Mouse (Mus musculus) embryonic fibroblast, embryonic 13.5 days (primary cell): ENCODE results near the gene Mknk2. TPM values are rescaled to one million over a fixed set of nuclear protein-coding genes. Genes with fewer than 3 reads are reported as not detected.

Experiments used
- H3K27ac ChIP-seq: 2 replicates; pipeline ENCODE4 v1.5.1; 2012; ENCODE audit warnings: low read length, control low read depth, inconsistent platforms; ENCODE audit not compliant: insufficient read depth
- H3K4me1 ChIP-seq: 2 replicates; pipeline ENCODE4 v1.6.1; 2011; ENCODE audit warnings: low read length; ENCODE audit not compliant: control insufficient read depth, insufficient read depth
- H3K4me3 ChIP-seq: 2 replicates; pipeline ENCODE4 v1.5.1; 2011; ENCODE audit warnings: mild to moderate bottlenecking, control low read depth, low read length; ENCODE audit not compliant: insufficient read depth
- CTCF ChIP-seq: IDR thresholded peaks from 2 replicates; pipeline ENCODE4 v1.5.1; 2011; ENCODE audit warnings: mild to moderate bottlenecking, control low read depth, low read length, moderate library complexity, borderline replicate concordance; ENCODE audit not compliant: insufficient read depth
- POLR2A ChIP-seq: IDR thresholded peaks from 2 replicates; pipeline ENCODE4 v1.6.1; 2011; ENCODE audit warnings: low read depth, mild to moderate bottlenecking, control low read depth, low read length, moderate library complexity
- polyA plus RNA-seq: library from polyadenylated mRNA; stranded (reverse); fragments of >200 nt; gene quantifications from 2 replicates; pipeline ENCODE4 v1.2.4, GENCODE M21; 2011; ENCODE audit warnings: low read depth; ENCODE audit not compliant: missing spikeins, insufficient read length

Mknk2 gene
- polyA plus RNA-seq, 1 experiment, result 39.8 TPM

DNA sequence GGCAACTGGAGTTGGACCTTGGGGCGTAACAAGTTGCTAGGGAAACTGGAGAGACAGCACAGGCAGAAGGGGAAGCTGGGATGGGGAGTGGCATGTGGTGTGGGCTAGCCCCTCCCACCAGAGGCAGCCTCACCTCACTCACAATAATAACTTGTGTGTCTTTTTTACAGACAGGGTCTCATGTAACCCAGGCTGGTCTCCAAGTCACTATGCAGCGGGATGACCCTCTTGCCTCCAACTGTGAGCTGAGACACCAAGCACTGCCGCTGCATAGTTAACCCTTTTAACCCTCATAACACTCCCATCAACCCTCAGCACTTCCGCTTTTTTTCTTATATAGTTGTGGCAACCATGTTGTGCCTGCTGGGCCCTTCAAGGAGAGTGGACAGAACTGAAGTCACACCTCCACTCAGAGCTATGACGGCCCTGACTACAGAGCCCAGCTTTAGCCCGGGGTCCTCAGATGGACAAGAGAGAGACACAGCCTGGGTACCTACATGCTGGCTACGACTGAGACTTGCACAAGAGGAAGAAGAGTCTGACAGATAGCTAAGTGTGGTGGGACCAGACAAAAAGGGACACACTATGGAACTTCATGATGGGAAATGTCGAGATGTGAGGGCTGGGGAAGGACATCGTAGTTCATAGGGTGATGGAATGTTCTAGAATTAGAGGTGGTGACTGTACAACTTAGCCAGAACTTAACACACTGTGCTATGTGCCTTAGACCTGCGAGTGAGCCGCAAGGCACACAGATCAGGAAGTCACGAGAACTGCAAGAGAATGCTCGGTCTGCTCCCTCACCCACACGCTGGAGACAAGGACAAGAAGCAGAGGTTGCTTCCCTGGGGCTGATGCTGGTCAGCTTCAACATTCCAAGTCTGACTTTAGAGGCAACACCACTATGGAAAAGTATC lies 14.6 kb upstream of the Mknk2 start:
- no peak for TF ChIP-seq POLR2A
- no peak for TF ChIP-seq CTCF
- Histone ChIP-seq H3K4me3 (no peak overlapping the region), H3K4me1 (no peaks in the 10 kb centered on the region), H3K27ac (no peak overlapping the region)

DNA sequence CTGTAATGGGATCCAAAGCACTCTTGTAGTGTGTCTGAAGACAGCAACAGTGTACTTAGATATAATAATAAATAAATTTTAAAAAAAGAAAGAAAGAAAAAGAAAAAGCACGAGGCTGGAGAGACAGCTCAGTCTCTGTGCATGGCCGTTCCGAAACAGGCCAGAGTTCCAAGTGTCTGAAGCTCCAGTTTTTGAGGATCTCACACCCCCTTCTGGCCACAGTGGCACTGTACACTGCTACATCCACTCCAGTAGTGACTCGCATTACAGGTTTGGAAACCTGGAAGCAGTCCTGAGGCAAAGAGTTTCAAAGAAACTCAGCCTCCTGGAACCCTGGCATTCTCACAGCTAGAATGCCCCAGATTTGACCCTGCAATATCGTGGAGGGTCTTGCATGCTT lies 9.9 kb upstream of the Mknk2 start:
- Histone ChIP-seq H3K4me3 (no peak overlapping the region), H3K27ac (no peak overlapping the region), H3K4me1 (no peaks in the 10 kb centered on the region)
- no peak for TF ChIP-seq POLR2A
- TF ChIP-seq CTCF, result peak; percentile 26; the same call in 1 of the 2 replicates

DNA sequence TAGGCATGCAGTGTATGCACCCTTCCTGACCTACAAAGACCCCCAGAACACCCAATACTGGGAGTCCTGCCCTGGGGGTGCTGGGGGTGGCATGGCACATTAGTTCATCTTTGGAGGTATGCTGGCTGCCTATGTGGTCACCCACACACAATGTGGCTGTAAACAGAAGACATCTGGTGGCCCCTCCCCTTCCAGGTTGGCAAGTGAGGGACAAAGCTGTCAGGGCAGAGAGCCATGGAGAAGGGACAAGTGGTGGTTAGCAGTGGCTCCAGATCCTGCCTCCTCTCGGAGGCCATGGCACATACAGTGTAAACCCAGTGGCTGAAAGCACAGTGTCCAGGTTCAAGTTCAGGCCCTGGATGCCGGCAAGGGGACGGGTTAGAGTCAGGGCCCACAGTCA lies 8.7 kb upstream of the Mknk2 start:
- Histone ChIP-seq H3K27ac (no peak overlapping the region), H3K4me3 (no peak overlapping the region), H3K4me1 (no peaks in the 10 kb centered on the region)
- TF ChIP-seq POLR2A, result no peak
- no peak for TF ChIP-seq CTCF

DNA sequence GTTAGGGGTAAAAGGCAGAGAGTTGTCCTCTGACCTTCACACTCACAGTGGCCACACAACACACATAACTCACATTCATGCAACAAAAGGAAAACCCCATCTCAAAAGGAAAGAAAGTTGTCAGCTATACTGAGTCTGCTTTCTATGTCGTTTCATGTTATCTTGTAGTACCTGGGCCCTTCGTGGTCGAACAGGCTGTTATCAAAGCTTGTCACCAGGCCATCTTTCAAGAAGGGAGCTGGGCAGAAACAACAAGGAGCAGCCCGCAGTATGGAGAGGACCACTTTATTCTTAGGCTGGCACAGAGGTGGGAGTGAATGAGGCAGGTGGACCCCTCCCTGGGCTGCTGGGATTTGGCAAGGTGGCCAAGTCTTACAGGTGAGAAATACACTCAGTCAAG lies 7.1 kb upstream of the Mknk2 start:
- no peak overlapping the region for H3K4me3 ChIP-seq
- no peak overlapping the region for H3K27ac ChIP-seq
- TF ChIP-seq POLR2A, result no peak
- TF ChIP-seq CTCF, result no peak
- H3K4me1 ChIP-seq, result no peaks in the 10 kb centered on the region

DNA sequence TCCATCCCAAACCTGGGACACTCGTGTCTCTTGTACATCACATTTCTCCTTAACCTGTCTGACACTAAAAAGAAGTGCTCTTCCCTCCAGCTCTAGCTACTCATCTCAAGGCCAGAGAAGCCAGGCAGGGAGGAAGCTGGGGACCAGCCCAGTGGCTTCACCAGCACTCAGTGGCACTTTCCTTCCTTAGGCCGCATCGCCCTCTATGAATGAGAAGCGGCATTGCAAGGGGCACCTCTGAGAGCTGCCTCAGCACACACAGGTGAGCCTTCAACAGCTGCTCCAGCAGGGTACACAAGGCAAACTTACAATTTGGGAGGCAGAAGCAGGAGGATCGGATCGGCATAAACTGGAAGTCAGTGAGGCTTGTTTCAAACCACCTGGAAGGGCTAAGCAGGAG lies 6.3 kb upstream of the Mknk2 start:
- no peak overlapping the region for H3K27ac ChIP-seq
- H3K4me1 ChIP-seq, result no peaks in the 10 kb centered on the region
- H3K4me3 ChIP-seq, result no peak overlapping the region
- TF ChIP-seq POLR2A (no peak), CTCF (peak; percentile 58; the same call in 1 of the 2 replicates)

DNA sequence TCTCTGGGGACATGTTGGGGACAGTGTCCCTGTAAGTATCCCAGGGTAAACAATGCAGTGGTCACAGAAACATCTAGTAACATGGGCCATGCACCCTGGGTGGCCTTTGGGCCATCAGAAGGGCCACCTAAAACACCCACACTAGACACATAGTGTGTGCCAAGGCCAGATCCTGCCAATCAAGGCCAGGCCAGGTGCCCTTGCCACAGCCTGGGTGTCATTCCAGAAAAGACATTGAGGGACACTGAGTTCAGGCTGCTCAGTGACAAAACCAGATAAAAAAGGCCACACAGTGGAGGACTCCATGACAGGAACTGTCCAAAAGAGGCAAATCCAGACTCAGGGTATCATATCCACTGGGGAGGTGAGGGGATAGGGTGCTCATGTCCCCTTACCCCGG lies 5.7 kb upstream of the Mknk2 start:
- no peak overlapping the region for H3K4me3 ChIP-seq
- TF ChIP-seq CTCF, result no peak
- TF ChIP-seq POLR2A, result no peak
- H3K4me1 ChIP-seq, result no peaks in the 10 kb centered on the region
- H3K27ac ChIP-seq, result no peak overlapping the region

DNA sequence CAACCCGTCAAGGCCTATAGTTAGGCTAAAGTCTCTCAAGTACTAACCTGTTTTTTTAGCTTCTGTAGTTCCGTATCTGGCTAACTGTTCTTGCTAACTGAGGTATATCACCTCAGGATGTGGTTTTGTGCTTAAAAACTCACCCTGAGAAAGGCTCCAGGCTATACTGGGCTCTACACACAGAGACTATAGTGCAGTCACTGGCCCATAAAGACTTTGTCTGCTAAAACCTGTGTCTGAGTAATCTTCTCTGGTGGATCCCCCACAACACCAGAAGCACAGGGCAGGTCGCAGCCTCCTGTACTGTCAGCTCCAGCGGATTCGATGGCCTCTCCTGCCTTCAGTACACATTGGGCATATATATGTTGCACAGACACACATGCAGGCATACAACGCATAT lies 4.1 kb upstream of the Mknk2 start:
- peaks cover 6% of the 10 kb centered on the region for H3K4me1 ChIP-seq
- H3K4me3 ChIP-seq, result no peak overlapping the region
- no peak overlapping the region for H3K27ac ChIP-seq
- no peak for TF ChIP-seq POLR2A
- TF ChIP-seq CTCF, result no peak

DNA sequence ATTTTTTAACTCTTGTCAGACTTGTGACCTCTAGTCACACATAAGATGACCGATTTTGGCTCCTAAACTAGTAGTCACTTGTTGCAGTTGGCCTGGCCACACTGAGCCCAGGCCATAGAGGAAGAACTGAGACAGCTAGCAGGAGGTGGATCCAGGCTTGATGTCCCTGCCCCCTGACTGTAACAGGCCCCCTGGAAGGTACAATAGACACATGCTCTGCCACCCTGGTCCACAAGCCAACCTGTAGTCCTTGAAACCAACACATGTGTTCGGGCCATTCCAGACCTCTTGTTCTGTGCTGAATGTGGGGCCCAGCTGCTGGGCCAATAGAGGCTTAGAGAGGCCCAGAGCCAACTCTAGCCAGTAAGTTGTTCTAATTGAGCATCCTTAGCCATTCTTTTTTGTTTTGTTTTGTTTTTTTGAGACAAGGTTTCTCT lies 2.4 kb upstream of the Mknk2 start:
- Histone ChIP-seq H3K4me3 (no peak overlapping the region), H3K27ac (no peak overlapping the region), H3K4me1 (peaks cover 6% of the 10 kb centered on the region)
- TF ChIP-seq POLR2A (no peak), CTCF (no peak)

DNA sequence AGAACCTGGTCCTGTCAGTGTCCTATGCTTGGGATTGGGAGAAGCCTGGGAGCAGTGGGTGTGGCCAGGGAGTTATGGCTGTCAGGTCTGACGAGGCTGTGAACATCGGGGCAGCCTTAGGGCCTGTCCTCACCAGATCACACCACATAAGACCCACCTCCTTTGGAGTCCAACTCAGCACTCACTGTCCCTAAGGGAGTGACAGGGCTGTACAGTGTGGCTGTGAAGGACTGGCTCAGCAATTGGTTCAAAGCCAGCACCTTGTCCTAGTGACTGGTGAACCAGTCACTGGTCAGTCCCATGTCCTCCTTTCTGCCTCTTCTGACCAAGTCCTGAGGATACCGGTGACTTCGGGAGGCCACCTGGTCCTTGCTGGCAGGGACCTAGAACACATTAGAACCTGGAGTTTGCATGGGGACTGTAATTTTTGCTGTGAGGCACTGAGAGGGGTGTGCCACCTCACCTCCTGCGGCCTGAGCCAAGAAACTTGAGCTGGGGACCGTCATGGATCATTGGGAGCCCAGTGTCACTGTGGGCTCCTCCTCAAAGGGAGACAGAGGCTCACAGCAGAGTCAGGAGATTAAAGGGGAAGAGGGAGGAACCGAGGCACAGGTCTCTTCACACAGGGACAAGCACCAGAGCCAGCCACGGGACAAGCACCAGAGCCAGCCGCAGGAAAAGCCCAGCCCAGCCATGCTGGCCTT lies 1.8 kb upstream of the Mknk2 start:
- Histone ChIP-seq H3K4me3 (no peak overlapping the region), H3K27ac (no peak overlapping the region), H3K4me1 (peaks cover 6% of the 10 kb centered on the region)
- TF ChIP-seq POLR2A (no peak), CTCF (no peak)
